Mouse (Mus musculus) lung, embryonic 14.5 days (tissue): ENCODE measurements around the gene Bicdl2. TPM values are rescaled to one million over a fixed set of nuclear protein-coding genes. Genes with fewer than 3 reads are reported as not detected.
A peak's percentile ranks its signal among the peaks of the same experiment; 100 is the strongest.

ENCODE experiments used
- ATAC-seq: fragments of 200-750 bp; cut with Nextera tagmentation; 2 replicates; pipeline ENCODE4 v1.8.0; 2017; ENCODE audit warnings: mild to moderate bottlenecking, moderate TSS enrichment, moderate library complexity; ENCODE audit not compliant: insufficient read depth
- DNase-seq: peaks from one replicate; pipeline ENCODE4 v3.0.0-alpha.2; 2015
- H3K27ac ChIP-seq: fragments of 300-500 bp; sonication (generic); 2 replicates; pipeline ENCODE4 v1.5.1; 2014; ENCODE audit warnings: low read depth, mild to moderate bottlenecking, moderate library complexity
- H3K27me3 ChIP-seq: fragments of 300-500 bp; sonication (generic); 2 replicates; pipeline ENCODE4 v1.6.1; 2014; ENCODE audit warnings: low read length, control low read depth; ENCODE audit not compliant: insufficient read depth
- H3K36me3 ChIP-seq: fragments of 300-500 bp; sonication (generic); 2 replicates; pipeline ENCODE4 v1.6.1; 2014; ENCODE audit warnings: control low read depth; ENCODE audit not compliant: insufficient read depth
- H3K4me1 ChIP-seq: fragments of 300-500 bp; sonication (generic); 2 replicates; pipeline ENCODE4 v1.6.1; 2014; ENCODE audit warnings: antibody characterized with exemption, control low read depth; ENCODE audit not compliant: insufficient read depth
- H3K4me2 ChIP-seq: fragments of 300-500 bp; sonication (generic); 2 replicates; pipeline ENCODE4 v1.6.1; 2014; ENCODE audit warnings: mild to moderate bottlenecking
- H3K4me3 ChIP-seq: fragments of 300-500 bp; sonication (generic); 2 replicates; pipeline ENCODE4 v1.5.1; 2014; ENCODE audit warnings: low read depth, low read length
- H3K9ac ChIP-seq: fragments of 300-500 bp; sonication (generic); 2 replicates; pipeline ENCODE4 v1.6.1; 2014
- H3K9me3 ChIP-seq: fragments of 300-500 bp; sonication (generic); 2 replicates; pipeline ENCODE4 v1.6.1; 2016; ENCODE audit warnings: low read depth, low read length, control low read depth
- CTCF ChIP-seq: IDR thresholded peaks from 2 replicates; pipeline ENCODE4 v1.5.1; 2016; ENCODE audit warnings: antibody characterized with exemption, low read depth
- WGBS: fragments of 180-500 bp; shearing (Covaris S2); extraction: QIAGEN DNeasy Blood & Tissue Kit; methylation state at CpG from one replicate; pipeline ENCODE4 v1.1.7; 2014; 5-methylcytosine and 5-hydroxymethylcytosine counted together
- polyA plus RNA-seq: library from polyadenylated mRNA; unstranded; fragments of >200 nt; fragmentation: Nextera tagmentation; extraction: Ambion mirVana; gene quantifications from 2 replicates; pipeline ENCODE4 v1.2.1, GENCODE M21; 2014

Gene Bicdl2
- polyA plus RNA-seq, 1 experiment from 2014 or later: 1.9 TPM

- peak within 1 kb of the TSS; percentile 61 for H3K4me3 ChIP-seq
- peaks cover 4% of the 10 kb centered on the region; the same call in 1 of the 2 replicates for H3K27me3 ChIP-seq
- no peaks in the 10 kb centered on the region for H3K9me3 ChIP-seq
- H3K4me1 ChIP-seq: peaks cover 6% of the 10 kb centered on the region; the same call in 1 of the 2 replicates
- TF ChIP-seq CTCF: no peak
- peaks cover 24% of the 10 kb centered on the region for H3K36me3 ChIP-seq
- peak; percentile 92 for ATAC-seq
- WGBS: under 1% methylated on average over 45 of the region's 45 CpGs
- DNase-seq: peak; percentile 96
- H3K4me2 ChIP-seq: peak within 1 kb of the TSS; percentile 96
- peak within 1 kb of the TSS; percentile 80 for H3K27ac ChIP-seq
- H3K9ac ChIP-seq: peak within 1 kb of the TSS; percentile 59
Observed at GRCm38 (mm10) chr17:23673424-23674073, 13.2 kb downstream of the Bicdl2 start, which contains the start of the genes Hcfc1r1 and Thoc6. Gene Hcfc1r1 (plus strand): TSS chr17:23673596. Gene Thoc6 (minus strand): TSS chr17:23673882.

- Histone ChIP-seq H3K9ac (peak overlapping the region; percentile 59), H3K27me3 (peaks cover 12% of the 10 kb centered on the region), H3K9me3 (no peaks in the 10 kb centered on the region), H3K4me2 (peak overlapping the region; percentile 96), H3K36me3 (peaks cover 16% of the 10 kb centered on the region), H3K27ac (peak overlapping the region; percentile 80; the same call in 1 of the 2 replicates), H3K4me1 (peaks cover 6% of the 10 kb centered on the region; the same call in 1 of the 2 replicates), H3K4me3 (peak overlapping the region; percentile 61)
- TF ChIP-seq CTCF: no peak
- no peak for DNase-seq
- 32% methylated on average over 9 of the region's 9 CpGs for WGBS
- ATAC-seq: 0 out of 2 replicates have a peak, but pooled peaks have one; percentile 0
Observed at GRCm38 (mm10) chr17:23674271-23674952, 14.1 kb downstream of the Bicdl2 start.

- ATAC-seq (no peak), DNase-seq (no peak)
- Histone ChIP-seq H3K4me2 (peak overlapping the region; percentile 96), H3K9ac (no peak overlapping the region), H3K4me3 (peak overlapping the region; percentile 61; the same call in 1 of the 2 replicates), H3K27me3 (peaks cover 19% of the 10 kb centered on the region), H3K9me3 (no peaks in the 10 kb centered on the region), H3K4me1 (peaks cover 6% of the 10 kb centered on the region; the same call in 1 of the 2 replicates), H3K27ac (peak overlapping the region; percentile 33; the same call in 1 of the 2 replicates), H3K36me3 (peaks cover 10% of the 10 kb centered on the region; the same call in 1 of the 2 replicates)
- 26% methylated on average over 5 of the region's 5 CpGs for WGBS
- no peak for TF ChIP-seq CTCF
Observed at GRCm38 (mm10) chr17:23675127-23675526, 14.8 kb downstream of the Bicdl2 start.

GRCm38 (mm10) chr17:23675564-23676281, 15.4 kb downstream of the Bicdl2 start:
- peak overlapping the region; percentile 58 for H3K4me3 ChIP-seq
- H3K27ac ChIP-seq: peak overlapping the region; percentile 62; the same call in 1 of the 2 replicates
- peak; percentile 30; the same call in 1 of the 2 replicates for TF ChIP-seq CTCF
- H3K36me3 ChIP-seq: 0 out of 2 replicates have a peak, but pooled peaks cover 4% of the 10 kb centered on the region
- H3K4me1 ChIP-seq: peaks cover 6% of the 10 kb centered on the region; the same call in 1 of the 2 replicates
- H3K9me3 ChIP-seq: no peaks in the 10 kb centered on the region
- no peak for ATAC-seq
- DNase-seq: no peak
- H3K27me3 ChIP-seq: peaks cover 25% of the 10 kb centered on the region
- H3K9ac ChIP-seq: peak overlapping the region; percentile 64; the same call in 1 of the 2 replicates
- H3K4me2 ChIP-seq: peak overlapping the region; percentile 96
- 20% methylated on average over 15 of the region's 15 CpGs for WGBS

GRCm38 (mm10) chr17:23676473-23677031, 16.2 kb downstream of the Bicdl2 start:
- Histone ChIP-seq H3K4me1 (peaks cover 6% of the 10 kb centered on the region; the same call in 1 of the 2 replicates), H3K4me3 (peak overlapping the region; percentile 58), H3K9me3 (no peaks in the 10 kb centered on the region), H3K4me2 (peak overlapping the region; percentile 96), H3K27ac (peak overlapping the region; percentile 82), H3K27me3 (peaks cover 33% of the 10 kb centered on the region), H3K9ac (peak overlapping the region; percentile 64), H3K36me3 (0 out of 2 replicates have a peak, but pooled peaks cover 7% of the 10 kb centered on the region)
- no peak for TF ChIP-seq CTCF
- WGBS: under 1% methylated on average over 37 of the region's 37 CpGs
- ATAC-seq: no peak
- no peak for DNase-seq

GRCm38 (mm10) chr17:23677236-23677679, 17.0 kb downstream of the Bicdl2 start, which contains the start of gene Tnfrsf12a:
Gene Tnfrsf12a (minus strand): TSS chr17:23677468.
- Histone ChIP-seq H3K9me3 (no peaks in the 10 kb centered on the region), H3K27ac (peak within 1 kb of the TSS; percentile 82), H3K9ac (peak within 1 kb of the TSS; percentile 64), H3K27me3 (peaks cover 40% of the 10 kb centered on the region), H3K36me3 (0 out of 2 replicates have a peak, but pooled peaks cover 7% of the 10 kb centered on the region), H3K4me3 (peak within 1 kb of the TSS; percentile 58), H3K4me2 (peak within 1 kb of the TSS; percentile 96), H3K4me1 (peaks cover 9% of the 10 kb centered on the region; the same call in 1 of the 2 replicates)
- ATAC-seq (peak; percentile 39), DNase-seq (peak; percentile 93)
- no peak for TF ChIP-seq CTCF
- under 1% methylated on average over 34 of the region's 34 CpGs for WGBS
